Mouse (Mus musculus) brain, embryonic 14.5 days (tissue): ENCODE data around the gene Atp6v1c2. TPM values are rescaled to one million over a fixed set of nuclear protein-coding genes. Genes with fewer than 3 reads are reported as not detected.
A peak's percentile ranks its signal among the peaks of the same experiment; 100 is the strongest.

Source experiments
- DNase-seq: peaks from one replicate; pipeline ENCODE4 v3.0.0-alpha.2; 2011; ENCODE audit warnings: low read depth
- CTCF ChIP-seq: fragments of 200-500 bp; IDR thresholded peaks from 2 replicates; pipeline ENCODE4 v1.5.1; 2012; ENCODE audit warnings: inconsistent platforms, mild to moderate bottlenecking, moderate library complexity, borderline replicate concordance; ENCODE audit not compliant: insufficient read depth, insufficient read length; ENCODE audit errors: extremely low read depth
- POLR2A ChIP-seq: fragments of 200-500 bp; IDR thresholded peaks from 2 replicates; pipeline ENCODE4 v1.6.1; 2012; ENCODE audit warnings: mild to moderate bottlenecking, inconsistent platforms, borderline replicate concordance; ENCODE audit not compliant: poor library complexity, insufficient read depth, insufficient read length, severe bottlenecking; ENCODE audit errors: extremely low read depth
- polyA plus RNA-seq: library from polyadenylated mRNA; depleted of rRNA; stranded (reverse); fragments of >200 nt; gene quantifications from 2 replicates; pipeline ENCODE4 v1.2.3, GENCODE M21; 2012

Gene Atp6v1c2
- polyA plus RNA-seq, 1 experiment, result 0.21 TPM

GRCm38 (mm10) chr12:17357795-17358194 is 28.6 kb upstream of the Atp6v1c2 start:
- TF ChIP-seq CTCF (no peak), POLR2A (no peak)
- no peak for DNase-seq

- DNase-seq, result peak; percentile 17
- TF ChIP-seq CTCF (peak; percentile 44; the same call in 1 of the 2 replicates), POLR2A (no peak)
Observed at GRCm38 (mm10) chr12:17356853-17357252, 27.7 kb upstream of the Atp6v1c2 start.

- TF ChIP-seq POLR2A, result no peak
- TF ChIP-seq CTCF, result no peak
- no peak for DNase-seq
Observed at GRCm38 (mm10) chr12:17350106-17350505, 20.9 kb upstream of the Atp6v1c2 start.

GRCm38 (mm10) chr12:17348048-17349036 is 19.2 kb upstream of the Atp6v1c2 start, which contains the start of gene Nol10:
Nol10 (plus strand) TSS chr12:17348458.
- TF ChIP-seq POLR2A, result peak; percentile 81; the same call in 1 of the 2 replicates
- no peak for TF ChIP-seq CTCF
- DNase-seq, result peak; percentile 97

- TF ChIP-seq CTCF, result no peak
- no peak for TF ChIP-seq POLR2A
- DNase-seq, result no peak
Observed at GRCm38 (mm10) chr12:17347327-17348047, 18.3 kb upstream of the Atp6v1c2 start.

GRCm38 (mm10) chr12:17339114-17339905 is 10.2 kb upstream of the Atp6v1c2 start:
- TF ChIP-seq CTCF (peak; percentile 31; the same call in 1 of the 2 replicates), POLR2A (no peak)
- no peak for DNase-seq

- no peak for TF ChIP-seq CTCF
- no peak for TF ChIP-seq POLR2A
- DNase-seq, result no peak
Observed at GRCm38 (mm10) chr12:17338338-17338737, 9.2 kb upstream of the Atp6v1c2 start.

GRCm38 (mm10) chr12:17333459-17333858 is 4.3 kb upstream of the Atp6v1c2 start:
- DNase-seq, result no peak
- TF ChIP-seq POLR2A, result no peak
- no peak for TF ChIP-seq CTCF

GRCm38 (mm10) chr12:17324549-17325470 is 4.3 kb downstream of the Atp6v1c2 start:
- no peak for TF ChIP-seq CTCF
- TF ChIP-seq POLR2A, result no peak
- peak; percentile 21 for DNase-seq

GRCm38 (mm10) chr12:17318453-17318852 is 10.7 kb downstream of the Atp6v1c2 start:
- TF ChIP-seq POLR2A, result no peak
- TF ChIP-seq CTCF, result no peak
- DNase-seq, result no peak
